Mouse (Mus musculus): ENCODE results near the gene Ugt3a2.

The Ugt3a2 gene

DNA sequence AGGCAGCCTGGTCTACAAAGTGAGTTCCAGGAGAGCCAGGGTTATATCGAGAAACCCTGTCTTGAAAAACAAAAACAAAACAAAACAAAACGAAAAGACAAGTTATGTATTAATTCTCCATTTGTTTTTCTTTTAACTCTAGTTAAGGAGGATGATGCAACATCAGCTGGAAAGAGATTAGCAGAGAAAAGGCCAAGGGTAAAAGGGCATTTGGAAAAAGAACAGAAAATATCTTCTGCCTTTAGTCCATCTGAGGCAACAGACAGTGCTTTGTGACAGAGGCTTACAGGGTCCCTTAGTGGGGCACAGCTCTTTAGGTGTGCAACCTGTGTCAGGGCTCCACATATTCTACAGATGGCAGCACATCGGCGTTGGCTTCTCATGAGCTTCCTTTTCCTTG is at the start of gene Ugt3a2:
TSS of gene Ugt3a2 (plus strand) at position 210 of the 400 bp plus-strand sequence.
- DNase-seq (ENCODE audit: low read depth in 2 of 2, low spot score in 2 of 2): no peak

- no peak for DNase-seq (ENCODE audit: low read depth in 2 of 2, low spot score in 2 of 2)
Measured at GRCm38 (mm10) chr15:9289660-9290059, 45.7 kb upstream of the Ugt3a2 start.

- DNase-seq (ENCODE audit: low read depth in 2 of 2, low spot score in 2 of 2): no peak
Measured at GRCm38 (mm10) chr15:9305978-9306692, 29.2 kb upstream of the Ugt3a2 start.

DNA sequence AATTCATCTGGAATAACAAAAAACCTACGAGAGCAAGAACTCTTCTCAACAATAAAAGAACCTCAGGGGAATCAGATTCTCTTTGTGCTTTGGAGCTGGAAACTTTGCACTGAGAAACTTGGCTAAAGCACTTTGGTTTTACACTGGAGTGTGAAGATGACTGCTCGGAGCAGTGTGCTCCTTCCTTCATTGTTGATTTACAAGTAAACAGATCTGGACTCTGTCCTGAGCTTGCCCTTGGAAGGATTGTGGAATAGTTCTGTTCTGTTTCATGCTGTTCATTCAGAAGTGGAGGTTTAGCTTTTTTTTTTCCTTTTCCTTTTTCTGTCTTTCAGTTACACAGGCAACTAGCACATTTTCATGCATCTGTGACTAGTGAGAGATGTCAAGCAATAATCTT is 754 bp upstream of the Ugt3a2 start:
- no peak for DNase-seq (ENCODE audit: low read depth in 2 of 2, low spot score in 2 of 2)

- no peak for DNase-seq (ENCODE audit: low read depth in 2 of 2, low spot score in 2 of 2)
Measured at GRCm38 (mm10) chr15:9336616-9337015, 1.3 kb downstream of the Ugt3a2 start.

DNA sequence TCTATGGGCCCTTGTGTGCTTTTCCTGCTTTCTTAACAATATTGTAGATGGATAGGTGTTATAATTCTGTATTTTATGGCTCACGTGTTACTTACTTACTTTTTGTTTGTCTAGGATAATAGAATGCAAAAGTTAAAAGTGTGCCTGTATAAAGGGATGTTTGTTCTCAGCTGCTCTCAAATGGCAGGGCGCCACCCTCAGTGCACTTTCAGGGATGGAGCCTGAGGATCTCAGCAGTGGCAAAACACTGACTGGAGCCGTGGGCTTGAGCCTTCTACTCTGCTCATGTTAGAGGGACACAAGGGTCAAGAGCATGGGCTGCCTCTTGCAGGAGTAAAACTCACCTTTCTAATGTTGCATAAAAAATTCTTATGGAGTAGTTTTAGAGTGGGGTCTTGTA is 1.7 kb downstream of the Ugt3a2 start:
- no peak for DNase-seq (ENCODE audit: low read depth in 2 of 2, low spot score in 2 of 2)

- no peak for DNase-seq (ENCODE audit: low read depth in 2 of 2, low spot score in 2 of 2)
Measured at GRCm38 (mm10) chr15:9348739-9349138, 13.4 kb downstream of the Ugt3a2 start.

DNA sequence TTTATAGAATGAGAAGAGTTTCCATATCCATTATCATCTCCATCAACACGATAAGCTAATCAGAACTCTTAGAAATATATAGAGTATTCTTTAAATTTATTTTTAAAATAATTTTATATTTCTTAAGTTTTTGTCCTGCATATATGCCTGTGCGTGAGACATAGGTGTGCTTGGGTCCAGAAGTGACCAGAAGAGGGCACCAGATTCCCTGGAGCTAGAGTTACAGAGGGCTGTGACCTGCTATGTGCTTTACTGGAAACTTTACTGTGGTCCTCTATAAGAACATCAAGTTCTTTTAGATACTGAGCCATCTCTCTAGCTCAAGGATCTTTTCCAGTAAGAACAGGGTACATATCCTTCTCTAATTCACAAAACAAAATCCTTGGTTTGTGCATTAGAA is 27.5 kb downstream of the Ugt3a2 start:
- DNase-seq (ENCODE audit: low read depth in 2 of 2, low spot score in 2 of 2): no peak

GRCm38 (mm10) chr15:9368774-9369173 is 33.4 kb downstream of the Ugt3a2 start:
- no peak for DNase-seq (ENCODE audit: low read depth in 2 of 2, low spot score in 2 of 2)

DNA sequence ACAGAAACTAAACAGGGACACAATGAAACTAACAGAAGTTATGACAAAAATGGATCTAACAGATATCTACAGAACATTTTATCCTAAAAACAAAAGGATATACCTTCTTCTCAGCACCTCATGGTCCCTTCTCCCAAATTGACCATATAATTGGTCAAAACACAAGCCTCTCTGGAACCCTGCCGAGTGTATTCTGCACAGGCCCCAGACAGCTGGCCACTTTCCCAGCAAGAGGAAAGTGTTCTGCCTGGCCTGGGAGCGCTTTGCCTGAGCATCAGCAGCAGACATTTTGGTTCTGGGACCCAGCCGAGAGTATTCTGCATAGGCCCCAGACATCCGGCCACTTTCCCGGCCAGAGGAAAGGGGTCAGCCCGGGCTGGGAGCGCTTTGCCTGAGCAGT is 40.9 kb downstream of the Ugt3a2 start:
- no peak for DNase-seq (ENCODE audit: low read depth in 2 of 2, low spot score in 2 of 2)

GRCm38 (mm10) chr15:9409475-9409874 is 74.1 kb downstream of the Ugt3a2 start:
- no peak for DNase-seq (ENCODE audit: low read depth in 2 of 2, low spot score in 2 of 2)
